Mouse (Mus musculus) forebrain, embryonic 15.5 days (tissue): ENCODE data around the gene Golm1. TPM values are rescaled to one million over a fixed set of nuclear protein-coding genes. Genes with fewer than 3 reads are reported as not detected.
A peak's percentile ranks its signal among the peaks of the same experiment; 100 is the strongest.

Source experiments
- ATAC-seq: fragments of 200-750 bp; cut with Nextera tagmentation; replicated peaks from 2 replicates; pipeline ENCODE4 v1.8.0; 2017; ENCODE audit warnings: mild to moderate bottlenecking, moderate TSS enrichment, moderate library complexity
- H3K27ac ChIP-seq: fragments of 300-500 bp; sonication (generic); replicated peaks from 2 replicates; pipeline ENCODE4 v1.5.1; 2015; ENCODE audit warnings: mild to moderate bottlenecking, inconsistent platforms
- H3K27me3 ChIP-seq: fragments of 300-500 bp; sonication (generic); 2 replicates; pipeline ENCODE4 v1.6.1; 2015; ENCODE audit warnings: inconsistent platforms
- H3K36me3 ChIP-seq: fragments of 300-500 bp; sonication (generic); 2 replicates; pipeline ENCODE4 v1.6.1; 2015; ENCODE audit warnings: mild to moderate bottlenecking, inconsistent platforms
- H3K4me1 ChIP-seq: fragments of 300-500 bp; sonication (generic); 2 replicates; pipeline ENCODE4 v1.6.1; 2015; ENCODE audit warnings: inconsistent platforms
- H3K4me2 ChIP-seq: fragments of 300-500 bp; sonication (generic); replicated peaks from 2 replicates; pipeline ENCODE4 v1.6.1; 2015; ENCODE audit warnings: mild to moderate bottlenecking, inconsistent platforms
- H3K4me3 ChIP-seq: fragments of 300-500 bp; sonication (generic); 2 replicates; pipeline ENCODE4 v1.5.1; 2015; ENCODE audit warnings: mild to moderate bottlenecking, inconsistent platforms
- H3K9ac ChIP-seq: fragments of 300-500 bp; sonication (generic); replicated peaks from 2 replicates; pipeline ENCODE4 v1.6.1; 2015; ENCODE audit warnings: mild to moderate bottlenecking, inconsistent platforms
- H3K9me3 ChIP-seq: fragments of 300-500 bp; sonication (generic); 2 replicates; pipeline ENCODE4 v1.6.1; 2016; ENCODE audit warnings: inconsistent platforms
- WGBS: fragments of 180-500 bp; shearing (Covaris S2); methylation state at CpG from one replicate; pipeline ENCODE4 v1.1.7; 2015; ENCODE audit warnings: mixed read lengths; 5-methylcytosine and 5-hydroxymethylcytosine counted together
- polyA plus RNA-seq: library from polyadenylated mRNA; unstranded; fragments of >200 nt; fragmentation: Nextera tagmentation; extraction: Ambion mirVana; gene quantifications from 2 replicates; pipeline ENCODE4 v1.2.1, GENCODE M21; 2015

Golm1 gene
- polyA plus RNA-seq, 1 experiment from 2014 or later = 48.6 TPM

GRCm38 (mm10) chr13:59640178-59640440 is 35.5 kb downstream of the Golm1 start:
- ATAC-seq = no peak
- Histone ChIP-seq H3K4me2 (no peak overlapping the region), H3K27ac (no peak overlapping the region), H3K27me3 (no peaks in the 10 kb centered on the region), H3K4me3 (no peak overlapping the region), H3K36me3 (peaks cover 58% of the 10 kb centered on the region), H3K9me3 (no peaks in the 10 kb centered on the region), H3K9ac (no peak overlapping the region), H3K4me1 (no peaks in the 10 kb centered on the region)
- 80% methylated on average over 6 of the region's 6 CpGs for WGBS

DNA sequence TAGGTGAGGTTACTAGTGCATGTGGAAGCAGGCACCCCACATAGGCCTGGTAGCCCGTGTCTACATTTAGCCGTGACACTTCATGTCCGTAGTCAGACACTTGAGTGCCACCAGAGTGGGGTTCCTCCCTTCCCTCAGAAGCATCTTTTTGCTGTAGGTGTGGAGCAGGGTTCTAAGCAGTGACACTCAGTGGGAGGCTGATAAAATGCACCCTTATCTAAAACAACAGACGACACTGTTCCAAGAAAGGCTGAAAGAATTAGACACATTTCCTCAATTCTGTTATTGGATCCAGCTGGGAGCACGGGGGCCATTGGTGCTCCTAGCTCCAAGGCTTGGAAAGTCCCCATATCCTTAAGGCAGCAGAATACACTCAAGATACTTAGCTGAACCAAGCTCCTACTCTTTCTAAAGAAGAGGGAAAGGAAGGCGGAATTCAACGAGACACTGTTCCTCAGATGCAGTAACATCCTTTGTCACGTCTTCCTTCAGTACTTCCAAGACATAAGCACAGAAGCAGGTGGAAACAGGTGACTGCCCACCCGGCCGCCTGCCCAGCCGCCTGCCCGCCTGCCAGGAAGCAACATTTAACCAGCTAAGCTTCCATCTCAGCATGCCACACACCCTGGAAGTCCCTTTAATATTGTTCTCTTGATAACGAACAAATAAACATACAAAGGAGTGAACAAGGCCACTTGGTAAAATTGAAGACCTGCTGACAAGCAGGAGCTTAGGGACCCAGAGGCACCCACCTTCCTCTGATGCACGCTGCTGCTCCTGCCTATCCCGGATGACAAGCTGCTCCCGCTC is 36.0 kb downstream of the Golm1 start:
- Histone ChIP-seq H3K9me3 (no peaks in the 10 kb centered on the region), H3K4me1 (no peaks in the 10 kb centered on the region), H3K27ac (no peak overlapping the region), H3K4me3 (no peak overlapping the region), H3K27me3 (no peaks in the 10 kb centered on the region), H3K4me2 (no peak overlapping the region), H3K36me3 (peaks cover 59% of the 10 kb centered on the region), H3K9ac (0 out of 2 replicates have a peak overlapping the region, but pooled peaks have one; percentile 0)
- WGBS = 88% methylated on average over 16 of the region's 16 CpGs
- no peak for ATAC-seq

- no peaks in the 10 kb centered on the region for H3K9me3 ChIP-seq
- no peak overlapping the region for H3K4me2 ChIP-seq
- 95% methylated on average over 7 of the region's 7 CpGs for WGBS
- no peaks in the 10 kb centered on the region for H3K27me3 ChIP-seq
- H3K4me3 ChIP-seq = no peak overlapping the region
- peaks cover 71% of the 10 kb centered on the region for H3K36me3 ChIP-seq
- H3K9ac ChIP-seq = no peak overlapping the region
- H3K27ac ChIP-seq = no peak overlapping the region
- ATAC-seq = no peak
- H3K4me1 ChIP-seq = no peaks in the 10 kb centered on the region
Measured at GRCm38 (mm10) chr13:59637800-59638199, 37.8 kb downstream of the Golm1 start.

- Histone ChIP-seq H3K9ac (no peak overlapping the region), H3K9me3 (no peaks in the 10 kb centered on the region), H3K4me2 (no peak overlapping the region), H3K4me3 (no peak overlapping the region), H3K36me3 (peaks cover 94% of the 10 kb centered on the region), H3K27me3 (no peaks in the 10 kb centered on the region), H3K4me1 (no peaks in the 10 kb centered on the region), H3K27ac (no peak overlapping the region)
- 76% methylated on average over 5 of the region's 5 CpGs for WGBS
- ATAC-seq = no peak
Measured at GRCm38 (mm10) chr13:59634637-59635036, 41.0 kb downstream of the Golm1 start.

- ATAC-seq = no peak
- peaks cover 86% of the 10 kb centered on the region for H3K36me3 ChIP-seq
- no peak overlapping the region for H3K9ac ChIP-seq
- no peaks in the 10 kb centered on the region for H3K27me3 ChIP-seq
- H3K4me3 ChIP-seq = no peak overlapping the region
- no peak overlapping the region for H3K27ac ChIP-seq
- H3K9me3 ChIP-seq = no peaks in the 10 kb centered on the region
- H3K4me2 ChIP-seq = no peak overlapping the region
- 87% methylated on average over 7 of the region's 7 CpGs for WGBS
- no peaks in the 10 kb centered on the region for H3K4me1 ChIP-seq
Measured at GRCm38 (mm10) chr13:59626739-59627138, 48.9 kb downstream of the Golm1 start.

- H3K27ac ChIP-seq = no peak overlapping the region
- H3K9ac ChIP-seq = no peak overlapping the region
- H3K4me3 ChIP-seq = no peak overlapping the region
- H3K4me2 ChIP-seq = no peak overlapping the region
- H3K36me3 ChIP-seq = peaks cover 85% of the 10 kb centered on the region
- H3K27me3 ChIP-seq = no peaks in the 10 kb centered on the region
- H3K4me1 ChIP-seq = no peaks in the 10 kb centered on the region
- no peak for ATAC-seq
- 92% methylated on average over 5 of the region's 5 CpGs for WGBS
- H3K9me3 ChIP-seq = no peaks in the 10 kb centered on the region
Measured at GRCm38 (mm10) chr13:59624903-59625302, 50.7 kb downstream of the Golm1 start.

GRCm38 (mm10) chr13:59624389-59624788 is 51.2 kb downstream of the Golm1 start:
- H3K9me3 ChIP-seq = no peaks in the 10 kb centered on the region
- H3K4me1 ChIP-seq = no peaks in the 10 kb centered on the region
- peaks cover 83% of the 10 kb centered on the region for H3K36me3 ChIP-seq
- H3K27me3 ChIP-seq = no peaks in the 10 kb centered on the region
- H3K4me2 ChIP-seq = no peak overlapping the region
- H3K9ac ChIP-seq = no peak overlapping the region
- ATAC-seq = no peak
- no peak overlapping the region for H3K4me3 ChIP-seq
- WGBS = 76% methylated on average over 3 of the region's 3 CpGs
- H3K27ac ChIP-seq = no peak overlapping the region

DNA sequence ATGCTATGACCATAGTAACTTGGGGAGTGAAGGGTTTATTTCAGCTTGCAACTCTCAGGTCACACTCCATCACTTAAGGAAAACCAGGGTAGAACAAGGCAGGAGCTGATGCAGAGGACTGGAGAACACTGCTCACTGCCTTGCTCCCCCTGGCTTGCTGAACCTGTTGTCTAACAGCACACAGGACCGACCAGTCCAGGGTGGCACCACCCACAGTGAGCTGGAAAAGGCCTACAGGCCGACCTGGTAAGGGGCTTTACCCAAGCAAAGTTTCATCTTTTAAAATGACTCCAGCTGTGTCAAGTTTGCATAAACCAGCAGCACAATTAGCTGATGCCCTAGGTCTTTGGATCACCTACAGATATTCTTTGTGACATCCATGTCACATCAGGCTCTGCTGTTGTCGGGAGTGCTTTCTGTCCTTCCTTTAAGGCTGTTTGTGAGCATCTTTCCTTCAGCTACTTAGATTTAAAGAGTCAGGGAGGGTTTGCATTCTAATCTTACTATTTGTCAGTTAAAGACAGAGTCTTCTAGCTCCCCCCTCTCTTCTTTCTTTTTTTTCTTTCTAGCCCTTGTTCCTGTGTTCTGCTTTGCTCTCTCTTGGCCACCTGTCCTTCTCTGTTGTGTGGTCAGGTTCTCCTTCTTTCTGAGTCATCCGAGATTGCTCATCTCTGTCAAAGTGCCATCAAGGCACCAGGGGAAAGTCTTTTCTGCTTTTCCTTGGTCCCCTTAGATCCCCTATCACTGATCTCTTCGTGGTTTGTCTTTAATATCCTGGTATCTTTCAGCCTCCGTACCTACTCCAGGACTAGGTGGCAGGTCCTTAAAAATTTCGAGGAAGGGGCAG is 53.7 kb downstream of the Golm1 start:
- H3K27me3 ChIP-seq = no peaks in the 10 kb centered on the region
- H3K9ac ChIP-seq = no peak overlapping the region
- ATAC-seq = no peak
- H3K27ac ChIP-seq = no peak overlapping the region
- H3K9me3 ChIP-seq = no peaks in the 10 kb centered on the region
- H3K4me3 ChIP-seq = no peak overlapping the region
- H3K4me2 ChIP-seq = no peak overlapping the region
- H3K4me1 ChIP-seq = no peaks in the 10 kb centered on the region
- H3K36me3 ChIP-seq = peaks cover 82% of the 10 kb centered on the region
- 92% methylated on average over 7 of the region's 7 CpGs for WGBS

DNA sequence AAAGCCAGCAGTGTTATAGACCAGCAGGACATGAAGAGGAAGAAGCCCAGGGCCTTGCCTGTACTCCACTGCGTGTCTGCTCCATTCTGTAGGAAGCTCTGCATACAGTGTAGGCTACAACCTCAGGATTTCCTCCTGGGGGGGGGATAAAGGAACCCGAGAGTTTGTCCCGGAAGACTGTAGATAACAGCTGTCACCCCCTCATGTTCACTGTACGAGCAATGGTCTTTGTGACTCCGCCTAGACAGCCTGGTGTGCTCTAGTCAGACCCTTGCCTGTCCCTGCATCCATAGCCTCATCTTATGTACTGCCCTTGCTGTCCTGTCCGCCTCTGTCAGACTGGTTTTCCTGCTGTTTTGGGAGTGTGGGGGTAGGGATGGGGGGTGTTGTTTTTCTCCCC is 57.1 kb downstream of the Golm1 start:
- peaks cover 74% of the 10 kb centered on the region for H3K36me3 ChIP-seq
- no peaks in the 10 kb centered on the region for H3K27me3 ChIP-seq
- WGBS = 90% methylated on average over 6 of the region's 6 CpGs
- no peak overlapping the region for H3K27ac ChIP-seq
- H3K4me3 ChIP-seq = no peak overlapping the region
- H3K4me1 ChIP-seq = no peaks in the 10 kb centered on the region
- no peak for ATAC-seq
- H3K9ac ChIP-seq = no peak overlapping the region
- H3K4me2 ChIP-seq = no peak overlapping the region
- no peaks in the 10 kb centered on the region for H3K9me3 ChIP-seq

- H3K27me3 ChIP-seq = no peaks in the 10 kb centered on the region
- no peak overlapping the region for H3K9ac ChIP-seq
- no peak overlapping the region for H3K4me3 ChIP-seq
- ATAC-seq = no peak
- H3K4me2 ChIP-seq = no peak overlapping the region
- H3K27ac ChIP-seq = no peak overlapping the region
- no peaks in the 10 kb centered on the region for H3K9me3 ChIP-seq
- H3K36me3 ChIP-seq = peaks cover 73% of the 10 kb centered on the region
- H3K4me1 ChIP-seq = no peaks in the 10 kb centered on the region
- 90% methylated on average over 4 of the region's 4 CpGs for WGBS
Measured at GRCm38 (mm10) chr13:59615554-59615953, 60.1 kb downstream of the Golm1 start.

DNA sequence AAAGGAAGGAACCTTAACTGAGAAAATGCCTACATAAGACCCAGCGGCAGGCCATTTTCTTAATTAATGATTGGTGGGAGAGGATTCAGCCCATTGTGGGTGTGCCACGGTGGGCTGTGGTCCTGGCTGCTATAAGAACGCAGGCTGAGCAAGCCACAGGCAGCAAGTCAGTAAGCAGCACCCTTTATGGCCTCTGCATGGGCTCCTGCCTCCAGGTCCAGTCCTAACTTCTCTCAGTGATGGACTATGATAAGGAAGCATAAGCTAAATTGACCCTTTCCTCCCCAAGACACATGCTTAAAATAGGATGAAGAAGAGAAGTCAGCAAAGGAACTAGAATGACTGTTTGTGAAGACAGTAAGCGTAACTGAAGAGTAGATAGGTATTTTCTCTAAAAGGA is 60.5 kb downstream of the Golm1 start:
- WGBS = 94% methylated on average over 4 of the region's 4 CpGs
- no peak overlapping the region for H3K4me3 ChIP-seq
- no peaks in the 10 kb centered on the region for H3K9me3 ChIP-seq
- no peaks in the 10 kb centered on the region for H3K27me3 ChIP-seq
- no peak overlapping the region for H3K4me2 ChIP-seq
- H3K36me3 ChIP-seq = peaks cover 74% of the 10 kb centered on the region
- H3K27ac ChIP-seq = no peak overlapping the region
- H3K4me1 ChIP-seq = no peaks in the 10 kb centered on the region
- no peak overlapping the region for H3K9ac ChIP-seq
- ATAC-seq = no peak

DNA sequence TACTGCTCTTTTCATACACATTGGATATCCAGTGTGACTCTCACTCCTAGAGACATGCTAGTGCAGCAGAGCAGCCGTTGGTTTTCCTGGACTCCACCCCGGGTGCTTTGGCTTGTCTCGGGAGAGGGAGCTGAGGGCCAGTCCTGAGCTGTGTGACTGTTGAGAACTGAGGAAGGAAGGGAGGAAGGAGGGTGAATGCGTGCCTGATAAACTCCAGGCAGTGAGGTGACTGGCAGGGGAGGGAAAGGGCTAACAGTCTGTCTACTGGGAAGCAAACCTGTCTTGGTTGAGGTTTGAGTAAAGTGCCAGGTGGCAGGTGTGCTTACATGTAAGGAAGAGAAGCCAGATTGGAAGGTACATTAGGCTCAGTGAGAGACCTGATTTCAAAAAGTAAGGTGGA is 61.7 kb downstream of the Golm1 start:
- peaks cover 74% of the 10 kb centered on the region for H3K36me3 ChIP-seq

More for the DNA sequence above, 61.7 kb downstream of the Golm1 start:
- Histone ChIP-seq H3K27me3 (no peaks in the 10 kb centered on the region), H3K4me1 (no peaks in the 10 kb centered on the region), H3K27ac (no peak overlapping the region), H3K4me2 (no peak overlapping the region), H3K9ac (no peak overlapping the region), H3K9me3 (no peaks in the 10 kb centered on the region), H3K4me3 (no peak overlapping the region)
- ATAC-seq = no peak
- WGBS = 88% methylated on average over 4 of the region's 4 CpGs
